Mouse (Mus musculus) heart, postnatal 0 days (tissue): Measurements from ENCODE around the gene Cpz. TPM values are rescaled to one million over a fixed set of nuclear protein-coding genes. Genes with fewer than 3 reads are reported as not detected.

Experiments used
- ATAC-seq: fragments of 200-750 bp; cut with Nextera tagmentation; 2 replicates; pipeline ENCODE4 v1.8.0; 2017; ENCODE audit warnings: low read depth, moderate number of reproducible peaks, moderate library complexity; ENCODE audit not compliant: insufficient read depth
- DNase-seq: peaks from one replicate; pipeline ENCODE4 v3.0.0-alpha.2; 2016; ENCODE audit warnings: low spot score
- H3K27ac ChIP-seq: fragments of 300-500 bp; sonication (generic); 2 replicates; pipeline ENCODE4 v1.5.1; 2014; ENCODE audit warnings: low read depth, mild to moderate bottlenecking
- H3K27me3 ChIP-seq: fragments of 300-500 bp; sonication (generic); 2 replicates; pipeline ENCODE4 v1.6.1; 2014; ENCODE audit warnings: low read length, mixed read lengths; ENCODE audit not compliant: control insufficient read depth, insufficient read depth
- H3K36me3 ChIP-seq: fragments of 300-500 bp; sonication (generic); replicated peaks from 2 replicates; pipeline ENCODE4 v1.6.1; 2014; ENCODE audit warnings: low read length, mixed read lengths; ENCODE audit not compliant: control insufficient read depth, insufficient read depth
- H3K4me1 ChIP-seq: fragments of 300-500 bp; sonication (generic); 2 replicates; pipeline ENCODE4 v1.6.1; 2014; ENCODE audit warnings: antibody characterized with exemption; ENCODE audit not compliant: control insufficient read depth, insufficient read depth
- H3K4me2 ChIP-seq: fragments of 300-500 bp; sonication (generic); 2 replicates; pipeline ENCODE4 v1.6.1; 2014; ENCODE audit warnings: low read depth, mild to moderate bottlenecking, low read length, moderate library complexity
- H3K4me3 ChIP-seq: fragments of 300-500 bp; sonication (generic); 2 replicates; pipeline ENCODE4 v1.5.1; 2014; ENCODE audit warnings: low read depth, low read length
- H3K9ac ChIP-seq: fragments of 300-500 bp; sonication (generic); replicated peaks from 2 replicates; pipeline ENCODE4 v1.6.1; 2014; ENCODE audit warnings: low read depth, low read length, mixed read lengths
- H3K9me3 ChIP-seq: fragments of 300-500 bp; sonication (generic); replicated peaks from 2 replicates; pipeline ENCODE4 v1.6.1; 2016; ENCODE audit warnings: low read length; ENCODE audit not compliant: control insufficient read depth
- CTCF ChIP-seq: IDR thresholded peaks from 2 replicates; pipeline ENCODE4 v1.5.1; 2016; ENCODE audit warnings: antibody characterized with exemption, control low read depth, low read depth
- EP300 ChIP-seq: IDR thresholded peaks from 2 replicates; pipeline ENCODE4 v1.6.1; 2016; ENCODE audit warnings: antibody characterized with exemption, low read depth
- WGBS: fragments of 180-500 bp; shearing (Covaris S2); extraction: QIAGEN DNeasy Blood & Tissue Kit; methylation state at CpG from one replicate; pipeline ENCODE4 v1.1.7; 2014; 5-methylcytosine and 5-hydroxymethylcytosine counted together
- polyA plus RNA-seq: library from polyadenylated mRNA; unstranded; fragments of >200 nt; fragmentation: Nextera tagmentation; extraction: Ambion mirVana; gene quantifications from 2 replicates; pipeline ENCODE4 v1.2.1, GENCODE M21; 2015
- total RNA-seq: library from RNA; depleted of rRNA; stranded (reverse); fragments of >200 nt; gene quantifications from 2 replicates; pipeline ENCODE4 v1.2.3, GENCODE M21; 2014; ENCODE audit warnings: low replicate concordance

Cpz gene
- total and polyA plus RNA-seq, 2 experiments from 2014 or later, result 3.8 to 6.8 TPM

DNA sequence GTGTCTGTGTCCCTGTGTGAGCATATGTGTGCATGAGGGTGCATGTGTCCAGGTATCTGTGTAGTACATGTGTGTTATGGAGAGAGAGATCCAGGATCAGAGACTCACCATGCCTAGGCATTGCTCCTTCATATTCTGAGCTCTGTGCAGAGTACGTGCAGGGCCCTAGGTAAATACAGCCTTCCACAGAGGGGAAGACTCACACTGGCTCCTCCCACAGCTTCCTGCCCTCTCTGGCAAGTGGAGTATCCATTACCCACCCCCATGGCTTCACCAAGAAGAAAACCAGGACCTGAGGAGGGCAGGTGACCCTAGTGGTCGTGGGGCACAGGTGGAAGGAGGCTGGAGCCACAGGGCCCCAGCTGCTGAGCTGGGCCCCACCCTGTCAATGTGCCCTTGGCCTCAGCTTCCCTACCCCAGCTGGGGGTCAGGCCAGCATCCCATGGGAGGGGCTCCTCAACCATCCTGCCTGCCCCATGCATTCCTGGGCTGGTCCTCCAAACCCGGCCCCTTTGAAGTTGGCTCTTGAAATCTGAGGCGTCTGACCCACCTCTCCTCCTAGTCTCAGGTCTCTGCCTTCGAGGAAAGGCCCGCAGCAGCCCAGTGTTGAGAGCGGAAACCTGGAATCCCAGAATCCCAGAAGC is 54.5 kb downstream of the Cpz start:
- Histone ChIP-seq H3K9ac (no peak overlapping the region), H3K4me1 (no peaks in the 10 kb centered on the region), H3K27me3 (peaks cover 43% of the 10 kb centered on the region), H3K4me2 (no peak overlapping the region), H3K4me3 (no peak overlapping the region), H3K27ac (no peak overlapping the region), H3K9me3 (no peaks in the 10 kb centered on the region), H3K36me3 (no peaks in the 10 kb centered on the region)
- ATAC-seq (no peak), DNase-seq (no peak)
- TF ChIP-seq CTCF (no peak), EP300 (no peak)
- WGBS, result 33% methylated on average over 7 of the region's 7 CpGs

DNA sequence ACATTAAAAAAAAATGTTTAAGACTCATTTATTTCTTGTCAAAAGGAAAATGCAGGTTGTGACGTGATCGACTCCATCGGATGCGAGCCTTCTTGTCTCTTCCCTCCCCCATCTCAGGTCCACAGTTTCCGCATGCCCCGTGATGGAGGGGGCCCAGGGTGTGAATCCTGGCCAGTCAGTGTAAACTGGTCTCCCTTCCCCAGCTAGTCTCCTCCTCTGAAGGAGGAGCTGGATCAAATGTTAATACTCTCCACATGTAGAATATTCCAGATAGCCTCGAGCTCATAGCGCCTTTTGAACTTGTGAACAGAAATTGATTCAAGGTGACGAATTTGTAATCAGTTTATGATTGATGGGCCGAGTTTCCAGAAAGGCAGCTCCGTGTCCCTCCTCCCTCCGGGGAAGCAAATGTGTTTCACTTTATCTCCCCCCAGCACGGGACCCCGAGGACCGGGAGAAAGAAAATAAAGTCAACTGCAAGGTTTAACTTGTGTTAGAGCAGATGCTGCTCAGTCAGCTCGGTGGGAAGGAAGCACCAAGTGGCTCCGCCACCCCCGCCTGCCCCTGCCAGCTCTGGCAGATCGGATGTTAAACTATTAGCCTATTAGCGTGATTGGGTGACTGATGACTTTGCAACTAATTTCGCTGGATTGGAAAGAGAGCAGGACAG is 59.4 kb downstream of the Cpz start:
- Histone ChIP-seq H3K4me3 (no peak overlapping the region), H3K27ac (no peak overlapping the region), H3K9me3 (no peaks in the 10 kb centered on the region), H3K9ac (no peak overlapping the region), H3K36me3 (no peaks in the 10 kb centered on the region), H3K4me1 (no peaks in the 10 kb centered on the region), H3K27me3 (peaks cover 43% of the 10 kb centered on the region), H3K4me2 (no peak overlapping the region)
- TF ChIP-seq CTCF (no peak), EP300 (no peak)
- DNase-seq, result no peak
- no peak for ATAC-seq
- WGBS, result 34% methylated on average over 21 of the region's 21 CpGs

DNA sequence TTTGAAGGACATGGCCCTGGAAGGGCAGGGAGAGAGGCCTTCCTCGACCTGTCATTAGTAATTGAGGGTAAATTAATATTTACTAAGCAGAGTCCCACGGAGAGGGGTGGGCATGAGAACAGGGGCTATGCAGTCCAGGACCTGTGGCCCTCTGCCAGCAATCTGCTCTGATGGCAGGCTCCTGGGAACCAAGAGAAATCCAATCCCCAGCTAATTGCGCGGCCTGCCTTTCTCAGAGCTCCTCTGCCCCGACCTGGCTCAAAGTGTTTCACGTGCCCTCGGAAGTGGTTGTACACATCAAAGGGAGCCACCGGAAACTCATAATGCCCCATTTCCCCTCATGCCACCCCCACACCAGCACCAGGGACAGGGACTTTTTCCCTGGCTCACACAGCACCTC is 63.4 kb downstream of the Cpz start:
- peaks cover 24% of the 10 kb centered on the region for H3K27me3 ChIP-seq
- ATAC-seq, result no peak
- WGBS, result 67% methylated on average over 8 of the region's 8 CpGs

DNA sequence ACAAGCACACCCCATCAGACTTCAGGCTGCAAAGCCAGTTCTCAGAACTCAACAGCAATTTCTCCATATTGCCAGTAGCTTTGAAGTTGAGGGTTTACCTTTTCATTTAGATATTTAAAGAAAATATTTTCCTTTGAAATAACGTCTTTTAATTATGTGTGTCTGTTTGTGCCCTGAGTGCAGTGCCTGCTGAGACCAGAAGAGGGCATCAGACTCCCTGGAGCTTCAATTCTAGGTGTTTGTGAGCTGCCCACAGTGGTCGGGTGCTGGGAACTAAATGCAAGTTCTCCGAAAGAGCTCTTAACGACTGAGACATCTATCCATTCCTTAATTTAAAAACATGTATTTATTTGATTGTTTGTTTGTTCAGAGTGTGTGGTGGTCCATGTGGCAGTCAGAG is 65.7 kb downstream of the Cpz start:
- Histone ChIP-seq H3K27me3 (peaks cover 18% of the 10 kb centered on the region; the same call in 1 of the 2 replicates), H3K9ac (no peak overlapping the region), H3K4me3 (no peak overlapping the region), H3K4me2 (no peak overlapping the region), H3K36me3 (no peaks in the 10 kb centered on the region), H3K4me1 (no peaks in the 10 kb centered on the region), H3K27ac (no peak overlapping the region), H3K9me3 (no peaks in the 10 kb centered on the region)
- TF ChIP-seq EP300 (no peak), CTCF (no peak)
- no peak for ATAC-seq
- 68% methylated on average over 4 of the region's 4 CpGs for WGBS
- no peak for DNase-seq

More for the DNA sequence above, 63.4 kb downstream of the Cpz start:
- H3K9me3 ChIP-seq, result no peaks in the 10 kb centered on the region
- H3K4me2 ChIP-seq, result no peak overlapping the region
- no peak overlapping the region for H3K27ac ChIP-seq
- no peaks in the 10 kb centered on the region for H3K4me1 ChIP-seq
- DNase-seq, result no peak
- no peak overlapping the region for H3K9ac ChIP-seq
- H3K36me3 ChIP-seq, result no peaks in the 10 kb centered on the region
- TF ChIP-seq EP300 (no peak), CTCF (no peak)
- no peak overlapping the region for H3K4me3 ChIP-seq

DNA sequence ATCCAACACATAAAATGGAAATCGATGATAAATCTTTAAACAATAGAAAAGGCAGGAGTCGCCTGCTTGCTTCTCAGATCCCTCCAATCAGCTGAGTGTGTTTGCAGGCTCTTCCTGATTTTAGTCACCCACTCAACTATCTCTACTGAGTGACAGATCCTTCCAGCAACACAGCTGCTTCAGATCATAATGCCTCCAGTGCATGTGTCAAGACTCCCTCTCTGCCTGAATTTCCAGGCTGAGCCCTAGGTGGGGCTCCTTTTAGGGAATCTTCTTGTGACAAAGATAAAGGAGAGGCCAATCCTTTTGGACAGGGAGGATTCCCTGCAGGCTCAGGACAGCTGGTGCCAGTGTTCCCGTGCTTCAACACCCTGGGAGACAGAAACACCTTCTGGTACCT is 67.2 kb downstream of the Cpz start:
- Histone ChIP-seq H3K9me3 (no peaks in the 10 kb centered on the region), H3K27ac (no peak overlapping the region), H3K36me3 (no peaks in the 10 kb centered on the region), H3K4me2 (no peak overlapping the region), H3K27me3 (peaks cover 11% of the 10 kb centered on the region; the same call in 1 of the 2 replicates), H3K9ac (no peak overlapping the region), H3K4me1 (no peaks in the 10 kb centered on the region), H3K4me3 (no peak overlapping the region)
- ATAC-seq (no peak), DNase-seq (no peak)
- TF ChIP-seq EP300, result no peak
- TF ChIP-seq CTCF, result no peak
- 48% methylated on average over 3 of the region's 3 CpGs for WGBS

DNA sequence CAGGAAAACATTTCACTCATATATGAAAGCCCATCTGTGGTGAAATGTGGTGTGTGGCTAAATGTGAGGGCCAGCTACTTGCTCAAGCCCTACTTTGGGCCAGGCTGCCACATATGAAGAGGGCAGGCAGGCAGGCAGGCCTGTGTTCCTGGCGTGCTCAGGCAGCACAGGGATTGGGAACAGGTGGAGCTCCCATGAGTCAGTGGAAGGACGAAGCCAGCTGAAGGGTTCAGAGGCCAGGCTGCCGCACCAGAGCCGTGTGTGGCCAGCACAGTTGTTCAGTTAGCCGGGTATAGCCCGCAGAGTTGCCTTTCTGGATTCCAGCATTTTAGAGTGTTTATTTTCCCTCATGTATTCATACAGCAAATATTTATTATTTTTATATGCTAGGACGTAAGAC is 68.1 kb downstream of the Cpz start:
- H3K9me3 ChIP-seq, result no peaks in the 10 kb centered on the region
- WGBS, result 76% methylated on average over 7 of the region's 7 CpGs
- H3K36me3 ChIP-seq, result no peaks in the 10 kb centered on the region
- ATAC-seq (no peak), DNase-seq (no peak)
- no peak overlapping the region for H3K4me2 ChIP-seq
- no peak overlapping the region for H3K4me3 ChIP-seq
- peaks cover 4% of the 10 kb centered on the region; the same call in 1 of the 2 replicates for H3K27me3 ChIP-seq
- no peaks in the 10 kb centered on the region for H3K4me1 ChIP-seq
- H3K27ac ChIP-seq, result no peak overlapping the region
- TF ChIP-seq EP300 (no peak), CTCF (no peak)
- H3K9ac ChIP-seq, result no peak overlapping the region
